Mouse (Mus musculus) neural tube, embryonic 13.5 days (tissue): ENCODE measurements around the gene Rtn2. TPM values are rescaled to one million over a fixed set of nuclear protein-coding genes. Genes with fewer than 3 reads are reported as not detected.
A peak's percentile ranks its signal among the peaks of the same experiment; 100 is the strongest.
"Not testable (repeated sequence)": the region's sequence is repeated elsewhere in the genome, so short reads cannot be mapped to it uniquely, and the experiment has no call there.

Experiments
- ATAC-seq: fragments of 200-750 bp; cut with Nextera tagmentation; 2 replicates; pipeline ENCODE4 v1.8.0; 2017; ENCODE audit warnings: low read depth, mild to moderate bottlenecking, moderate TSS enrichment, moderate library complexity
- H3K27ac ChIP-seq: fragments of 300-500 bp; sonication (generic); replicated peaks from 2 replicates; pipeline ENCODE4 v1.5.1; 2015; ENCODE audit warnings: moderate library complexity, mild to moderate bottlenecking, inconsistent platforms
- H3K27me3 ChIP-seq: fragments of 300-500 bp; sonication (generic); 2 replicates; pipeline ENCODE4 v1.6.1; 2015; ENCODE audit warnings: mild to moderate bottlenecking, inconsistent platforms
- H3K36me3 ChIP-seq: fragments of 300-500 bp; sonication (generic); 2 replicates; pipeline ENCODE4 v1.6.1; 2015; ENCODE audit warnings: mild to moderate bottlenecking, inconsistent platforms
- H3K4me1 ChIP-seq: fragments of 300-500 bp; sonication (generic); replicated peaks from 2 replicates; pipeline ENCODE4 v1.6.1; 2015; ENCODE audit warnings: inconsistent platforms
- H3K4me2 ChIP-seq: fragments of 300-500 bp; sonication (generic); 2 replicates; pipeline ENCODE4 v1.6.1; 2015; ENCODE audit warnings: inconsistent platforms, mild to moderate bottlenecking, moderate library complexity
- H3K4me3 ChIP-seq: fragments of 300-500 bp; sonication (generic); 2 replicates; pipeline ENCODE4 v1.5.1; 2015; ENCODE audit warnings: mild to moderate bottlenecking, inconsistent platforms
- H3K9ac ChIP-seq: fragments of 300-500 bp; sonication (generic); 2 replicates; pipeline ENCODE4 v1.6.1; 2015; ENCODE audit warnings: moderate library complexity, mild to moderate bottlenecking, inconsistent platforms
- H3K9me3 ChIP-seq: fragments of 300-500 bp; sonication (generic); 2 replicates; pipeline ENCODE4 v1.6.1; 2016; ENCODE audit warnings: inconsistent platforms
- WGBS: fragments of 180-500 bp; shearing (Covaris S2); methylation state at CpG from one replicate; pipeline ENCODE4 v1.1.7; 2015; 5-methylcytosine and 5-hydroxymethylcytosine counted together
- polyA plus RNA-seq: library from polyadenylated mRNA; unstranded; fragments of >200 nt; fragmentation: Nextera tagmentation; extraction: Ambion mirVana; gene quantifications from 2 replicates; pipeline ENCODE4 v1.2.1, GENCODE M21; 2015

Gene Rtn2
- polyA plus RNA-seq, 1 experiment from 2014 or later, result 117 TPM

GRCm38 (mm10) chr7:19269721-19270441 is 12.5 kb upstream of the Rtn2 start:
- Histone ChIP-seq H3K27me3 (0 out of 2 replicates have a peak, but pooled peaks cover 7% of the 10 kb centered on the region), H3K36me3 (0 out of 2 replicates have a peak, but pooled peaks cover 9% of the 10 kb centered on the region), H3K4me3 (peak overlapping the region; percentile 96), H3K4me2 (peak overlapping the region; percentile 96), H3K4me1 (peaks cover 45% of the 10 kb centered on the region), H3K9me3 (no peaks in the 10 kb centered on the region), H3K9ac (peak overlapping the region; percentile 95), H3K27ac (peak overlapping the region; percentile 86)
- 0 out of 2 replicates have a peak, but pooled peaks have one; percentile 16 for ATAC-seq
- WGBS, result under 1% methylated on average over 17 of the region's 19 CpGs

GRCm38 (mm10) chr7:19270509-19271237 is 11.8 kb upstream of the Rtn2 start:
- Histone ChIP-seq H3K4me1 (peaks cover 38% of the 10 kb centered on the region), H3K9ac (peak overlapping the region; percentile 95), H3K27ac (peak overlapping the region; percentile 86), H3K36me3 (0 out of 2 replicates have a peak, but pooled peaks cover 5% of the 10 kb centered on the region), H3K27me3 (0 out of 2 replicates have a peak, but pooled peaks cover 7% of the 10 kb centered on the region), H3K4me3 (peak overlapping the region; percentile 96), H3K4me2 (peak overlapping the region; percentile 96), H3K9me3 (no peaks in the 10 kb centered on the region)
- WGBS, result under 1% methylated on average over 21 of the region's 21 CpGs
- ATAC-seq, result no peak

GRCm38 (mm10) chr7:19271238-19272172 is 10.9 kb upstream of the Rtn2 start, which contains the start of gene Vasp:
Gene Vasp (minus strand): TSS chr7:19271817.
- under 1% methylated on average over 62 of the region's 62 CpGs for WGBS
- ATAC-seq, result peak; percentile 77
- Histone ChIP-seq H3K36me3 (0 out of 2 replicates have a peak, but pooled peaks cover 5% of the 10 kb centered on the region), H3K4me2 (peak within 1 kb of the TSS; percentile 96), H3K9ac (peak within 1 kb of the TSS; percentile 95), H3K4me1 (peaks cover 29% of the 10 kb centered on the region), H3K27ac (peak within 1 kb of the TSS; percentile 86), H3K4me3 (peak within 1 kb of the TSS; percentile 96), H3K9me3 (no peaks in the 10 kb centered on the region), H3K27me3 (0 out of 2 replicates have a peak, but pooled peaks cover 7% of the 10 kb centered on the region)

DNA sequence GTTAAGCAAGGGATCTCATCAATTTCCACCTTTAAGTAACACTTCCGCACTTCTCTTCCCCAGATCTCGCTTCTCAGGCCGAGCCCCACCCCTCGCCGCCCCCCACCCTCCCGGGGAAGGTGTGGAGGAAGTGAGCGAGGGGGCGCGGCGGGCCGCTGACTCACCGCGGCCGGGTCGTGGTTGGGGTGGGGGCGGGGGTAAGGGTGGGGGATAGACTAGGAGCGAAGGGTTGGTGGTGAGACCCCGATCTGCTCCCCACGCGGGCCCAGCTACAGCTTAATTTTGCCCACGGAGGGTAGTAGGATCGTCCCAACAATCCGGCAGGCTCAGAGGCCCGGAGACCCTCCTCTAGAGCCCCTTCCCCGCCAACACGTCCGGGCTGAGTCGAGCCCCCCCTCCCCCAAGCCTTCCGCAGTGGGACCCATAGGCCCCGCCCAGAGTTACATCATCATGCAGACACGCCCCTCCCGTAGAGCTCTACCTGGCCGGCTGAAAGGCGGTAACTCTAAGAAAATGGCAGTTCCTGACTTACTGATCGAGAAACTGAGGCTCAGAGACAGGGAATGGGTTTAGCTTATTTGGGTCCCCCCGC is 10.2 kb upstream of the Rtn2 start:
- peaks cover 8% of the 10 kb centered on the region; the same call in 1 of the 2 replicates for H3K27me3 ChIP-seq
- 0 out of 2 replicates have a peak, but pooled peaks cover 5% of the 10 kb centered on the region for H3K36me3 ChIP-seq
- H3K4me2 ChIP-seq, result peak overlapping the region; percentile 96
- peak overlapping the region; percentile 95 for H3K9ac ChIP-seq
- H3K27ac ChIP-seq, result peak overlapping the region; percentile 86
- peak overlapping the region; percentile 96 for H3K4me3 ChIP-seq
- H3K4me1 ChIP-seq, result peaks cover 28% of the 10 kb centered on the region
- no peaks in the 10 kb centered on the region for H3K9me3 ChIP-seq
- ATAC-seq, result peak; percentile 64
- 1% methylated on average over 35 of the region's 36 CpGs for WGBS

DNA sequence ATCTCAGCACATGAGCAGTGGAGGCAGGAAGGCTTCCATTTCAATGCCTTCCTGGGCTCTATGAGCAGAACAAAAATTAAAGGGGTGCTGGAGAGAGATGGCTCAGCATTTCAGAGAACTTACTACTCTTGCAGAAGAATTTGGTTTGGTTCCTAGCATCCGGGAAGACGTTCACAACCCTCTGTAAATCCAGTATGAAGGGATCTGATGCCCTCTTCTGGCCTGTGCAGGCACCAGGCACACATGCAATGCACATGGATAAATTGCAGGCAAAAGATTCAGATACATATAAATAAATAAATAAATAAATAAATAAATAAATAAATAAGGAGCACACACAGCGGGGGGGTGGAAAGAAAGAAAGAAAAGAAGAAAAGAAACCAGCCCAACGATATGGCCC is 6.2 kb upstream of the Rtn2 start:
- H3K27me3 ChIP-seq, result peaks cover 48% of the 10 kb centered on the region
- WGBS, result 47% methylated on average over 4 of the region's 4 CpGs

DNA sequence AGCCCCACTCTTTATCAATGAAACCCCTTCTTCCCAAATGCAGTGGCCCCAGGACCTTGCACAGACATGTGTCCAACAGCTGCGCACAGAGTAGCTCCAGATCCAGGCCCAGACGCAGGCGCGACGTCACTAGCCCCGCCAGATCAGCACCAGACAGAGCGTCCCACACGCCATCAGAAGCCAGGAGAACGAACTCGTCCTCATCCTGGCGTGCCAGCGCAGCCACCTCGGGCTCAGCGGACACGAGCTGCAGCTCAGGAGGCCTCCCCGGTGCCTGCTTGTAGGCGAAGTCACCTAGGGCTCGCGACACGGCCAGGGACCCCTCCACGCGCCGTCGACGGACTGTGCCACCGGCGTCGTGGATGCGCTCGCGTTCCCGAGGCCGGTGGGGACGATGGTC is 3.4 kb upstream of the Rtn2 start:
- H3K27me3 ChIP-seq, result peaks cover 53% of the 10 kb centered on the region
- no peaks in the 10 kb centered on the region for H3K9me3 ChIP-seq
- peak overlapping the region; percentile 55; the same call in 1 of the 2 replicates for H3K9ac ChIP-seq
- no peak overlapping the region for H3K27ac ChIP-seq
- no peak for ATAC-seq
- WGBS, result 4% methylated on average over 34 of the region's 34 CpGs
- no peaks in the 10 kb centered on the region for H3K36me3 ChIP-seq
- peak overlapping the region; percentile 32 for H3K4me3 ChIP-seq
- peaks cover 21% of the 10 kb centered on the region for H3K4me1 ChIP-seq
- H3K4me2 ChIP-seq, result peak overlapping the region; percentile 48

More for the DNA sequence above, 6.2 kb upstream of the Rtn2 start:
- ATAC-seq, result no peak
- no peaks in the 10 kb centered on the region for H3K36me3 ChIP-seq
- no peak overlapping the region for H3K27ac ChIP-seq
- no peak overlapping the region for H3K4me2 ChIP-seq
- H3K9me3 ChIP-seq, result no peaks in the 10 kb centered on the region
- H3K9ac ChIP-seq, result no peak overlapping the region
- H3K4me3 ChIP-seq, result no peak overlapping the region
- peaks cover 14% of the 10 kb centered on the region for H3K4me1 ChIP-seq

DNA sequence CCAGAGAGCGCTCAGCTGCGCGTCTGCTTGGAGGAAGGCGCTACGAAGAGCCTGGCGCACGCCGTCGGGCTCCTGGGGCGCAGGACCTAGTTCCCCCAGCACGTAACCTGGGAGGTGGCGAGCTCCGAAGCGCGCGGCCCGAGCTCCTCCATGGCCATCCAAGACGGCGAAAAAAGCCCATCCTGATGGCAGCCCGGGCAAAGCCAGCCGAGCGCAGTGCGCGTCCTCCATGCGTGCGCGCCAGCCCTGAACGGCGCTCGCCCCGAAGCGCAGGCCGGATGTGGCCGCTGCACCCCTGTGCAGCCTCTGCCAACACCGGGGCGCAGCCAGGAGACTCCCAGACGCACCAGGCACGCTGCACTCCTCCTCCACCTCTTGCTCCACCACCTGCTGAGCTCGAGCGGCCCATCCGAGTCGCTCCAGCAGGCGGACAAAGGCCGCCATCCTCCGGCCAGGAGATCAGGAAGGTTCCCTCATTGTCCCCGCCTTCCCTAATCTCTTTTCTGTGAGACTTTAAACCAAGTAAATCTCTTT is 2.8 kb upstream of the Rtn2 start, which contains the start of gene Ppm1n:
Gene Ppm1n, minus strand, starts transcription at position 484 of the 534 bp plus-strand sequence.
- Histone ChIP-seq H3K4me2 (peak within 1 kb of the TSS; percentile 48), H3K4me3 (peak within 1 kb of the TSS; percentile 32), H3K9me3 (no peaks in the 10 kb centered on the region), H3K4me1 (peaks cover 27% of the 10 kb centered on the region), H3K27me3 (peaks cover 47% of the 10 kb centered on the region), H3K9ac (peak within 1 kb of the TSS; percentile 55; the same call in 1 of the 2 replicates), H3K27ac (no peak within 1 kb of the TSS), H3K36me3 (no peaks in the 10 kb centered on the region)
- ATAC-seq, result no peak
- WGBS, result under 1% methylated on average over 43 of the region's 46 CpGs

- Histone ChIP-seq H3K27me3 (peaks cover 46% of the 10 kb centered on the region), H3K4me1 (peaks cover 35% of the 10 kb centered on the region)
- ATAC-seq, result peak; percentile 17; the same call in 1 of the 2 replicates
These were observed 632 bp upstream of the Rtn2 start for GRCm38 (mm10) chr7:19281680-19282304.

GRCm38 (mm10) chr7:19282791-19283405 is 474 bp downstream of the Rtn2 start:
- WGBS, result under 1% methylated on average over 35 of the region's 35 CpGs
- peak; percentile 83 for ATAC-seq
- Histone ChIP-seq H3K36me3 (peaks cover 16% of the 10 kb centered on the region), H3K4me1 (peaks cover 35% of the 10 kb centered on the region), H3K9ac (peak overlapping the region; percentile 97), H3K4me2 (peak overlapping the region; percentile 77), H3K9me3 (no peaks in the 10 kb centered on the region), H3K4me3 (peak overlapping the region; percentile 88), H3K27me3 (peaks cover 39% of the 10 kb centered on the region), H3K27ac (peak overlapping the region; percentile 94)

More at GRCm38 (mm10) chr7:19281680-19282304, 632 bp upstream of the Rtn2 start:
- H3K36me3 ChIP-seq, H3K27ac ChIP-seq, H3K9me3 ChIP-seq, H3K9ac ChIP-seq: not testable (repeated sequence)
- 28% methylated on average over 6 of the region's 6 CpGs for WGBS
- Histone ChIP-seq H3K4me2 (peak overlapping the region; percentile 77), H3K4me3 (peak overlapping the region; percentile 88)

GRCm38 (mm10) chr7:19283406-19283804 is 981 bp downstream of the Rtn2 start:
- 29% methylated on average over 14 of the region's 14 CpGs for WGBS

More at GRCm38 (mm10) chr7:19283406-19283804, 981 bp downstream of the Rtn2 start:
- Histone ChIP-seq H3K36me3 (peaks cover 19% of the 10 kb centered on the region), H3K27me3 (peaks cover 34% of the 10 kb centered on the region), H3K4me1 (peaks cover 35% of the 10 kb centered on the region), H3K9ac (peak overlapping the region; percentile 97), H3K4me3 (peak overlapping the region; percentile 88), H3K4me2 (peak overlapping the region; percentile 77), H3K27ac (peak overlapping the region; percentile 94), H3K9me3 (no peaks in the 10 kb centered on the region)
- peak; percentile 13; the same call in 1 of the 2 replicates for ATAC-seq
